Mouse (Mus musculus) olfactory bulb, adult 2 months (tissue): ENCODE results near the gene Hist2h3b. TPM values are rescaled to one million over a fixed set of nuclear protein-coding genes. Genes with fewer than 3 reads are reported as not detected.

Source experiments
- H3K27ac ChIP-seq: fragments of 200-500 bp; 2 replicates; pipeline ENCODE4 v1.5.1; 2012; ENCODE audit warnings: low read depth, low read length; ENCODE audit not compliant: insufficient read depth
- H3K4me1 ChIP-seq: fragments of 200-500 bp; 2 replicates; pipeline ENCODE4 v1.6.1; 2012; ENCODE audit warnings: low read length; ENCODE audit not compliant: control insufficient read depth, insufficient read depth
- H3K4me3 ChIP-seq: fragments of 200-500 bp; 2 replicates; pipeline ENCODE4 v1.5.1; 2012; ENCODE audit warnings: mild to moderate bottlenecking, low read depth, low read length, moderate library complexity; ENCODE audit not compliant: insufficient read depth
- CTCF ChIP-seq: fragments of 200-500 bp; IDR thresholded peaks from 2 replicates; pipeline ENCODE4 v1.5.1; 2012; ENCODE audit warnings: low read depth, mild to moderate bottlenecking, low read length, moderate library complexity; ENCODE audit not compliant: insufficient read depth
- POLR2A ChIP-seq: fragments of 200-500 bp; IDR thresholded peaks from 2 replicates; pipeline ENCODE4 v1.6.1; 2012; ENCODE audit warnings: mild to moderate bottlenecking, low read depth, low read length, moderate library complexity; ENCODE audit not compliant: insufficient read depth
- WGBS: fragments of 180-500 bp; shearing (Covaris S2); methylation state at CpG from one replicate; pipeline ENCODE4 v1.1.7; 2018; 5-methylcytosine and 5-hydroxymethylcytosine counted together
- polyA plus RNA-seq: library from polyadenylated mRNA; stranded (reverse); fragments of >200 nt; gene quantifications from 2 replicates; pipeline ENCODE4 v1.2.4, GENCODE M21; 2012; ENCODE audit warnings: low replicate concordance; ENCODE audit not compliant: missing spikeins, insufficient read depth, insufficient read length

The Hist2h3b gene
- polyA plus RNA-seq, 1 experiment, result not detected

GRCm38 (mm10) chr3:96247356-96248140, 20.9 kb upstream of the Hist2h3b start:
- TF ChIP-seq POLR2A, result no peak
- TF ChIP-seq CTCF, result no peak
- H3K4me1 ChIP-seq, result peaks cover 2% of the 10 kb centered on the region; the same call in 1 of the 2 replicates
- no peak overlapping the region; the same call in 1 of the 2 replicates for H3K4me3 ChIP-seq
- WGBS, result 40% methylated on average over 11 of the region's 11 CpGs
- H3K27ac ChIP-seq, result no peak overlapping the region

- Histone ChIP-seq H3K27ac (no peak overlapping the region), H3K4me1 (peaks cover 2% of the 10 kb centered on the region; the same call in 1 of the 2 replicates), H3K4me3 (no peak overlapping the region)
- no peak for TF ChIP-seq POLR2A
- no peak for TF ChIP-seq CTCF
- WGBS, result 57% methylated on average over 6 of the region's 6 CpGs
These were observed 20.1 kb upstream of the Hist2h3b start for GRCm38 (mm10) chr3:96248141-96249033.

GRCm38 (mm10) chr3:96249034-96249345, 19.5 kb upstream of the Hist2h3b start:
- H3K27ac ChIP-seq, result no peak overlapping the region
- no peak overlapping the region for H3K4me3 ChIP-seq
- WGBS, result 55% methylated on average over 4 of the region's 4 CpGs
- TF ChIP-seq CTCF, result no peak
- no peak for TF ChIP-seq POLR2A
- H3K4me1 ChIP-seq, result peaks cover 2% of the 10 kb centered on the region; the same call in 1 of the 2 replicates

GRCm38 (mm10) chr3:96250890-96251289, 17.6 kb upstream of the Hist2h3b start:
- Histone ChIP-seq H3K4me3 (no peak overlapping the region), H3K27ac (no peak overlapping the region), H3K4me1 (no peaks in the 10 kb centered on the region)
- WGBS, result 77% methylated on average over 3 of the region's 3 CpGs
- TF ChIP-seq POLR2A (no peak), CTCF (no peak)

- no peaks in the 10 kb centered on the region for H3K4me1 ChIP-seq
- 93% methylated on average over 3 of the region's 3 CpGs for WGBS
- no peak for TF ChIP-seq CTCF
- TF ChIP-seq POLR2A, result no peak
- H3K27ac ChIP-seq, result no peak overlapping the region
- H3K4me3 ChIP-seq, result no peak overlapping the region
These were observed 16.7 kb upstream of the Hist2h3b start for GRCm38 (mm10) chr3:96251787-96252186.

- WGBS, result 60% methylated on average over 10 of the region's 10 CpGs
- TF ChIP-seq POLR2A (no peak), CTCF (no peak)
- no peak overlapping the region for H3K27ac ChIP-seq
- H3K4me3 ChIP-seq, result no peak overlapping the region
- peaks cover 2% of the 10 kb centered on the region; the same call in 1 of the 2 replicates for H3K4me1 ChIP-seq
These were observed 13.6 kb upstream of the Hist2h3b start for GRCm38 (mm10) chr3:96254683-96255355.

GRCm38 (mm10) chr3:96255926-96256593, 12.4 kb upstream of the Hist2h3b start:
- Histone ChIP-seq H3K4me3 (no peak overlapping the region), H3K27ac (no peak overlapping the region), H3K4me1 (peaks cover 2% of the 10 kb centered on the region; the same call in 1 of the 2 replicates)
- TF ChIP-seq CTCF (no peak), POLR2A (no peak)
- WGBS, result 88% methylated on average over 5 of the region's 5 CpGs

GRCm38 (mm10) chr3:96257190-96257589, 11.3 kb upstream of the Hist2h3b start:
- H3K27ac ChIP-seq, result no peak overlapping the region
- no peak for TF ChIP-seq CTCF
- TF ChIP-seq POLR2A, result no peak
- peaks cover 4% of the 10 kb centered on the region; the same call in 1 of the 2 replicates for H3K4me1 ChIP-seq
- no peak overlapping the region for H3K4me3 ChIP-seq
- WGBS, result 90% methylated on average over 3 of the region's 3 CpGs
